Mouse (Mus musculus): ENCODE measurements around the gene Gm49318. TPM values are rescaled to one million over a fixed set of nuclear protein-coding genes. Genes with fewer than 3 reads are reported as not detected.

The Gm49318 gene
- polyA plus RNA-seq (2012; rRNA removed): not detected in 2 replicates

GRCm38 (mm10) chr9:22070791-22071573 lies at the start of gene Gm49318, which contains the start of gene Zfp653:
Gm49318 (minus strand) TSS chr9:22071259.
Zfp653 (minus strand) TSS chr9:22071376.

GRCm38 (mm10) chr9:22116740-22117426 lies 45.8 kb upstream of the Gm49318 start, which contains the start of gene Elof1:
Elof1 (minus strand) TSS chr9:22117172.

DNA sequence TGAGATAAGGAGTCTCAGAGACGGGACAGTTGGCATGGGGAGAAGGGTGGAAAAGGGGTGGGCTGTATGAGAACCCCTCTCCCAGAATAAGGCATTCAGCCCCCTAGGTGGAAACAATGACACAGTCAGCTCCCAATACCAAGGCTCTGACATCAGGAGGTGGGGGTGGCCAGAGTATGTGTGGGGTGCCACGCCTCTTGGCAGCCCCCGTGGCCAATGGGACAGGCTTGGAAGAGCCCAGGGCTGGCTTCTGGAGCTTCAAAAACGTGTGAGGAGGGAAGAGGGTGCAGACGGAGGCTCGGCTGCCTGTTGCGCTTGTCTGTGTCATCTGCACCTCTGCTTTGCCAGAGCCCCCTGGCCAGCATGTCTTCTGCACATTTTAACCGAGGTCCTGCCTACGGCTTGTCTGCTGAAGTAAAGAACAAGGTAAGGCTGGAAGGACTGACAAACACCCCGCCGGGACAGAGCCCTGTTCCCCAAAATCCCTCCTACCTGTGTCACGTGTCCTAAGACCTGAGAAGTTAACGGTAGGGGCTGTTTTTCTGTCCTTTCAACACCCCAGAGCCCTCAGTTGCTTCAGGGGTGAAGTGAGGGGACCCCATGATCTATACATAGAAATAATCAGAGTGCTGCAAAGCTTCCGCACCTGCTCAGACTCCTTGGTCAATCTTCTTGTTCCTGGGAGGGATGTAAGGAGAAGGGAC lies 28.1 kb upstream of the Gm49318 start, which contains the start of gene Cnn1:
Gene Cnn1, plus strand, starts transcription at position 224 of the 704 bp plus-strand sequence.

GRCm38 (mm10) chr9:22085022-22085834 lies 14.2 kb upstream of the Gm49318 start, which contains the start of gene Ecsit:
Ecsit (minus strand) TSS chr9:22085438.

DNA sequence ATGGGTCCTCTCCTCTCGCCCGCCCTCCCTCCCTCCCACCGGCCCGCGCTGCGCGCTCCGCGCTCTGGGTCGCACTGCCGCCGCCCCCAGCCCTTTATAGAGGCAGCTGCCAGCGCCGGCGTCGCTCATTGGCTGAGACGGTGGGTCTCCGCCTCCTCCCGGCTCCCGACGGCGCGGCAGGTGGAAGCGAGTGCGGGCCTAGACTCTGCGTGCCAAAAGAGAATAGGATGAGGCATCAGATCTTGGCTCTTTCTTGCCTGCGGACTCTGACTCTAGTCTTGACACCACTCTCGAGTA lies 19.2 kb downstream of the Gm49318 start, which contains the start of gene Elavl3:
Gene Elavl3, minus strand, starts transcription at position 66 of the 297 bp plus-strand sequence.

DNA sequence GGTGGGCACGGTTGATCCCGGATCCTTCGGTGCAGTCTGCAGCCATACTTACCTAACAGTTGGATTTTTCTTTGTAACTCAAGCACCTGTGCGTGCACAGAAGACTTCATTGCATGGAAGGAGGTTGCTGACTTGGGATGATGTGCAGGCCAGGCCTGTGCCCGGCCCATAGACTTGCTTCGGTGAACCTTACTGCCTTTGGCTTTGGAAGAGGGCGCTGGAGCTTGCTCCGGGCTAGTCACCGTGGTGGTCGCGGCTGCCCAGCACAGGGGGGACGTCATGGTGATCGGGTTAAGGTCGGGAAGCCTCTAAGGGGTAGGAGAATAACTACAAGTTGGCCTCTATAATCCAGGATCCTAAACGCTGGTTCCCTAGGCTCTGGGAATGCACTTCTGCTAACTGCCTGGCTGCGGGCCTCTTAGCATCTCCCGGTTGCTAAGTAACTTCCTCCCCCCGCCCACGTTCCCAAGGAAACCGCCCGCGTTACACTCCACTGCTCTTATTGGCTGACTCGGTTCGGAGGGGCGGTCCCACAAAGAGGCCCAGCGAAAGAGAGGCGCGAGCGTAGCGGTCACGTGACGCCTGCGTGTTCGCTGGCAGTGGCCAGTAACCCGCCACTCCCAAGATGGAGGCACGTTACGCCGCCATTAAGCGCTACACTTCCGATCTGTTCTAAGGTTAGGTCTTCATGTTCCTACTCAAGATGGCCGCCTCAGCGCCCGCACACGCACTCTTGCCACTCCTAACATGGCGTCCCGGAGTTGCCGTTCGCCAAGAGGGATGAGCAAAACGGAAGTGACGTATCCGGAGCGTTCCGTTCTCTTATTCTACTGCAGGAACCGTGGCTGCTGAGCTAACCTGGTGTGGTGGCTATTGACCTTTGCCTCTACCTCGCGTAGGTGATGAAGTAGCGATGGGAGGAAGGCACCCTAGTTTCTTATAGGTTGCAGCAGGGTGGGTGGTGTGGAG lies 68.6 kb downstream of the Gm49318 start, which contains the start of the genes Ccdc151 and Prkcsh:
Gene Ccdc151, minus strand, starts transcription at position 441 of the 969 bp plus-strand sequence.
Gene Prkcsh, plus strand, starts transcription at position 613 of the 969 bp plus-strand sequence.

DNA sequence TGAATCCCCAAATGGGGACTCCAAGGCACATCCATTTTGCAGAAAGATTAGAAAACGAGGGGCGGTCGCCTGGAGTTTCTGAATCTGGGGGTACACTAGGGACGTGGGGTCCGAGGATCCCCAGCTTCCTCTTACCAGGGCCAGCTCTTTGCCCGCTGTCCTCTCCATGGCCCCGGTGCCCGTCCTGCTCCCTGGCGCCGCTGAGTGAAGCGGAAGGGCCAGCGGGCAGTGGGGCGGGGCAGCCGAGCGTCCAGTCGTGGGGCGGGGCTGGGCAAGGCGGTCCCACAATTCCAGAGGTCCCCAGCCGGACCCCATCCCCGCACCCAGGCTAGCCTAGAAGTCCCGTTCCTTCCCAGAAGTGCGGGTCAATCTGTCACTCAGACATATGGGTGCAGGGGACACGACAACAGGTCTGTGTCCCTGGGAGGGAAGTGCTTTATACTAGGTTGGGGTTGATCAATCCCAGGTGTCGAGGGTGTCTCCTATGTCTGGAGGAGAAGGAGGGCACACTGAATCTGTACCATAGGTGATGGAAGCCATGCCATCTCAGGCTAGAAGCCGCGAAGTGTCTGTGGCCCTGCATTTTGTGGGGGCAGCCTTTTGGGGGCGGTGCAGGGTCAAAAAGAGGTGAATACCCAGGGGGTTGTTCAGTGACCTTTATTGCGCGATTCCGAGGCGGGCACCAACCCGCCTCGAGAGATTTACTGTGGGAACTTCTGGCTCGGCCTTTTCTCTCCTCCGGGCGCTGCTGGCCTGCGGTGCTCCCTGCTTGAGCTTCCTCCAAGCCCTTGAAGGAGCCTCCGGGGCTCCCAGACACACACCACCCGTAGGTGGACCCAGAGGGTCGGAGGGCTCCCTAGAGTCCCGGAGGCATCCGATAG lies 81.6 kb downstream of the Gm49318 start, which contains the start of gene Rgl3:
Gene Rgl3, minus strand, starts transcription at position 217 of the 881 bp plus-strand sequence.

Other genes starting within 250 kb of the Gm49318 start
- 25.8 and 30.4 TPM in 2 replicates for gene Angptl8, start 235.7 kb downstream of the Gm49318 start, polyA plus RNA-seq (2012; rRNA removed)
- gene Dock6, start 218.6 kb downstream of the Gm49318 start, polyA plus RNA-seq (2012; rRNA removed): 151 and 170 TPM in 2 replicates
- 49.3 and 63.0 TPM in 2 replicates for gene Rab3d, start 153.1 kb downstream of the Gm49318 start, polyA plus RNA-seq (2012; rRNA removed)
- gene Ccdc159, start 143.8 kb downstream of the Gm49318 start, polyA plus RNA-seq (2012; rRNA removed): 8.4 and 9.9 TPM in 2 replicates
- 179 and 191 TPM in 2 replicates for gene Tmem205, start 143.7 kb downstream of the Gm49318 start, polyA plus RNA-seq (2012; rRNA removed)
- gene Plppr2, start 134.2 kb downstream of the Gm49318 start, polyA plus RNA-seq (2012; rRNA removed): 48.0 and 52.6 TPM in 2 replicates
- 7.1 and 11.2 TPM in 2 replicates for gene Swsap1, start 115.5 kb downstream of the Gm49318 start, polyA plus RNA-seq (2012; rRNA removed)
- gene Epor, start 107.8 kb downstream of the Gm49318 start, polyA plus RNA-seq (2012; rRNA removed): 3.1 and 3.4 TPM in 2 replicates
- gene Rgl3, start 81.8 kb downstream of the Gm49318 start, polyA plus RNA-seq (2012; rRNA removed): 40.1 and 43.7 TPM in 2 replicates
- 3.5 and 4.3 TPM in 2 replicates for gene Ccdc151, start 68.6 kb downstream of the Gm49318 start, polyA plus RNA-seq (2012; rRNA removed)
- gene Prkcsh, start 68.5 kb downstream of the Gm49318 start, polyA plus RNA-seq (2012; rRNA removed): 129 and 142 TPM in 2 replicates
- gene Elavl3, start 19.2 kb downstream of the Gm49318 start, polyA plus RNA-seq (2012; rRNA removed): 0.69 and 1.1 TPM in 2 replicates
- 42.8 and 46.1 TPM in 2 replicates for gene Zfp653, start 117 bp upstream of the Gm49318 start, polyA plus RNA-seq (2012; rRNA removed)
- 40.6 and 44.4 TPM in 2 replicates for gene Ecsit, start 14.2 kb upstream of the Gm49318 start, polyA plus RNA-seq (2012; rRNA removed)
- 358 and 427 TPM in 2 replicates for gene Cnn1, start 28.0 kb upstream of the Gm49318 start, polyA plus RNA-seq (2012; rRNA removed)
- gene Elof1, start 45.9 kb upstream of the Gm49318 start, polyA plus RNA-seq (2012; rRNA removed): 254 and 278 TPM in 2 replicates
- gene Acp5, start 64.5 kb upstream of the Gm49318 start, polyA plus RNA-seq (2012; rRNA removed): 54.9 TPM in 2 replicates
- 74.7 and 102 TPM in 2 replicates for gene Pigyl, start 85.6 kb upstream of the Gm49318 start, polyA plus RNA-seq (2012; rRNA removed)
- gene Zfp872, start 116.8 kb upstream of the Gm49318 start, polyA plus RNA-seq (2012; rRNA removed): 0.05 and 0.09 TPM in 2 replicates
- gene Zfp809, start 154.5 kb upstream of the Gm49318 start, polyA plus RNA-seq (2012; rRNA removed): 20.5 and 21.0 TPM in 2 replicates
- gene Zfp599, start 188.6 kb upstream of the Gm49318 start, polyA plus RNA-seq (2012; rRNA removed): 0.20 TPM in 2 replicates
- 6.2 and 7.7 TPM in 2 replicates for gene Zfp810, start 236.4 kb upstream of the Gm49318 start, polyA plus RNA-seq (2012; rRNA removed)

All from ovary, adult 2 months (tissue).